Mouse (Mus musculus): Measurements from ENCODE around the gene Tmem62. TPM values are rescaled to one million over a fixed set of nuclear protein-coding genes. Genes with fewer than 3 reads are reported as not detected.

Gene Tmem62
- total and polyA plus RNA-seq, 2 experiments from 2014 or later, result 14.5 to 20.9 TPM

DNA sequence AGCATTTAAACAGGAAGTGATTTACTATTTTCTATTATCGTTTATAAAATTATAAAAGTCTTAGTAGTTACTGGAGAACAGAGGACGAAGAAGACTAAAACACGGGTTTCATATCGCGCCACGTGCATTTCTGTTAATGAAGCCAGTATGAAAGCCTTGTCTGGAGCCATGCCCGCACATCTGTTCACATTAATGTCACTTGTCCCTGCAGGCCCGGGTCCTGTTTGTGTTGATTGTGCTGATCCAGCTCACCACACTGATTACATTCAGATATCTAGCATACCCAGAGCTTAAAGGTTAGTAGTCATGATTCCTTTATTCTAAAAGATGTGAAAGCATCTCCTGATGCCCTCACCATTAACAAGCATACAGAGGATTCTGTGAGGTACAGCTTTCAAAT is 22.0 kb downstream of the Tmem62 start:
- ATAC-seq (ENCODE audit: low FRiP score), result no peak
- Histone ChIP-seq H3K9me3 (ENCODE audit: low read length) (no peaks in the 10 kb centered on the region), H3K27ac (ENCODE audit: low read depth, low read length) (no peak overlapping the region), H3K4me2 (ENCODE audit: low read depth, low read length, poor library complexity, severe bottlenecking) (no peak overlapping the region), H3K27me3 (ENCODE audit: insufficient read depth, low read length) (no peaks in the 10 kb centered on the region), H3K4me1 (ENCODE audit: insufficient read depth, low read length) (no peaks in the 10 kb centered on the region), H3K4me3 (ENCODE audit: low read depth, low read length) (no peak overlapping the region), H3K36me3 (ENCODE audit: insufficient read depth, low read length) (peaks cover 6% of the 10 kb centered on the region; the same call in 1 of the 2 replicates), H3K9ac (replicated peaks; ENCODE audit: low read length, poor library complexity, severe bottlenecking) (no peak overlapping the region)
- no peak for TF ChIP-seq CTCF (IDR thresholded peaks at IDR 0.05)
- no peak for DNase-seq (ENCODE audit: low spot score)
- WGBS, result 92% methylated on average over 8 of the region's 8 CpGs

DNA sequence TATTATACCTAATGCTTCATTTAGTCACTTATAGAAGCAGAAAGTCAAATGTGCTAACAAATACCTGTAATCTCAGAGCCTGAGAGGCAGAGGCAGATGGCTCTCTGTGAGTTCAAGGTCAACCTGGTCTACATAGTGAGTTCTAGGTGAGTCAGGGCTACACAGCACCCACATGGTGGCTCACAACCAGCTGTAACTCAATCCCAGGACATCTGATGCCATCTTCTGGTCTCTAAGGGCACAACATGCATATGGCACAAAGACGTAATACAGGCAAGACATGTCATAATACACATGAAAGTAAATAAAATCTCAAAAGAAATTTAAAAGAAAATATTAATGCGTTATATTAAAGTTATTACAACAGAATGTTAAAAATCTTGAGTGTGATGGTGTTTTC is 26.8 kb downstream of the Tmem62 start:
- no peak for DNase-seq (ENCODE audit: low spot score)
- H3K9ac ChIP-seq (replicated peaks; ENCODE audit: low read length, poor library complexity, severe bottlenecking), result no peak overlapping the region
- no peak for ATAC-seq (ENCODE audit: low FRiP score)
- H3K27ac ChIP-seq (ENCODE audit: low read depth, low read length), result no peak overlapping the region
- WGBS, result 79% methylated on average over 2 of the region's 2 CpGs
- H3K4me2 ChIP-seq (ENCODE audit: low read depth, low read length, poor library complexity, severe bottlenecking), result no peak overlapping the region
- no peaks in the 10 kb centered on the region for H3K9me3 ChIP-seq (ENCODE audit: low read length)
- no peak overlapping the region for H3K4me3 ChIP-seq (ENCODE audit: low read depth, low read length)
- H3K27me3 ChIP-seq (ENCODE audit: insufficient read depth, low read length), result no peaks in the 10 kb centered on the region
- TF ChIP-seq CTCF (IDR thresholded peaks at IDR 0.05), result peak; percentile 51
- no peaks in the 10 kb centered on the region for H3K4me1 ChIP-seq (ENCODE audit: insufficient read depth, low read length)
- H3K36me3 ChIP-seq (ENCODE audit: insufficient read depth, low read length), result peaks cover 6% of the 10 kb centered on the region; the same call in 1 of the 2 replicates

DNA sequence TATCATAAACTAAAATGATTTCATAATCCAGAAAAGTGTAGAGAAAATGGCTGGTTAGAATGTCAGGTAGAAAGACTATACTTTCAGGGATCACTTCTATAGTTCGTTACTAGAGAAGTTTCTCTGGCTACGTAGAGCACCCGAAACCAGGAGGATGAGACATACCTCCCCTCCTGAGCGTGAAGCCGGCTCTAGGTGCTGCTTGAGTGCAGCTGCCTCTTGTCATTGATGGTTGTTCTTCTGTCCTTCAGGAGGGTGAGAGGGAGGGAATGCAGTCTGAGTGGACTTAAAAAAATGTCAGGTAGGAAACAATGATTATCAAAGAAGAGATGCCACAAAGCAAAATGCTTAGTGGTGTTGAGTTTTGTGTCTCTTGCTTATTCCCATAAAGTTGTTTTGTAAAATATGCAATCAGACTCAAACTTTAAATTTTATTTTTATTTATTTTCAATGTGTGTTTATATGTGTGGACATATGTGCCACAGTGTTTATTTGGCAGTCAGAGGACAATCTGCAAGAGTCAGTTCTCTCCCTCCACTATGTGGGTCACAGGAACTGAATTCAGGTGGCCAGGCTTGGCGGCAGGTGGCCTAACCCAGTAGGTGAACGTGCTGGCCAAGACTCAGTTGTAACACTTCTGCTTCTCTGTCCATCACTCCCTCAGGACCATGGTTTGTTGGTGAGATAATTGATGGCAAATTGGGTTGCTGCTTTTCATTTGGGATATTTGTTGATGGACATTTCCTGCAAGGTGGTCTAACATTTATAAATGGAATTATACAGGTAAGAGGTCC is 27.4 kb downstream of the Tmem62 start:
- Histone ChIP-seq H3K4me1 (ENCODE audit: insufficient read depth, low read length) (peaks cover 5% of the 10 kb centered on the region; the same call in 1 of the 2 replicates), H3K4me2 (ENCODE audit: low read depth, low read length, poor library complexity, severe bottlenecking) (no peak overlapping the region), H3K9me3 (ENCODE audit: low read length) (no peaks in the 10 kb centered on the region), H3K4me3 (ENCODE audit: low read depth, low read length) (no peak overlapping the region), H3K36me3 (ENCODE audit: insufficient read depth, low read length) (peaks cover 6% of the 10 kb centered on the region; the same call in 1 of the 2 replicates), H3K9ac (replicated peaks; ENCODE audit: low read length, poor library complexity, severe bottlenecking) (no peak overlapping the region), H3K27me3 (ENCODE audit: insufficient read depth, low read length) (no peaks in the 10 kb centered on the region), H3K27ac (ENCODE audit: low read depth, low read length) (no peak overlapping the region)
- no peak for ATAC-seq (ENCODE audit: low FRiP score)
- no peak for DNase-seq (ENCODE audit: low spot score)
- TF ChIP-seq CTCF (IDR thresholded peaks at IDR 0.05), result no peak
- 82% methylated on average over 7 of the region's 7 CpGs for WGBS

DNA sequence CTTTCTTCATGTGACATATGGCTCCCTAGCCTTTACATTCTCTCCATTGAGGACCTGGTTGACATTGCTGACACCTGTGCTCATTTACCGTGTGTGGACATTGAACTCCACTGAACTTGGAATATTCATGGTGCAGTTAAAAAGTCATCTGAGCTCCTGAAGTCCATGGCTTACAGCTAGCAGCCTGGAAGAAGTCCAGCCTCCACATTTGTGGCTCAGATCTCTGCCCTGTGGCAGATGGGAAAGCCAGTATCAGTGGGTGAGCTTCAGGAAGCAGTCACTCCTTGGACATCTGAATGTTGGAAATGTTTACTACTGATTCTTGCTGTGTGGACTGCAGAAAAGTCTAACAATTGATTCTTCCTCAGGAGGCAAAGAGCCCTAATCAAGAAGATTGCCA is 30.2 kb downstream of the Tmem62 start:
- ATAC-seq (ENCODE audit: low FRiP score), result no peak
- TF ChIP-seq CTCF (IDR thresholded peaks at IDR 0.05), result no peak

DNA sequence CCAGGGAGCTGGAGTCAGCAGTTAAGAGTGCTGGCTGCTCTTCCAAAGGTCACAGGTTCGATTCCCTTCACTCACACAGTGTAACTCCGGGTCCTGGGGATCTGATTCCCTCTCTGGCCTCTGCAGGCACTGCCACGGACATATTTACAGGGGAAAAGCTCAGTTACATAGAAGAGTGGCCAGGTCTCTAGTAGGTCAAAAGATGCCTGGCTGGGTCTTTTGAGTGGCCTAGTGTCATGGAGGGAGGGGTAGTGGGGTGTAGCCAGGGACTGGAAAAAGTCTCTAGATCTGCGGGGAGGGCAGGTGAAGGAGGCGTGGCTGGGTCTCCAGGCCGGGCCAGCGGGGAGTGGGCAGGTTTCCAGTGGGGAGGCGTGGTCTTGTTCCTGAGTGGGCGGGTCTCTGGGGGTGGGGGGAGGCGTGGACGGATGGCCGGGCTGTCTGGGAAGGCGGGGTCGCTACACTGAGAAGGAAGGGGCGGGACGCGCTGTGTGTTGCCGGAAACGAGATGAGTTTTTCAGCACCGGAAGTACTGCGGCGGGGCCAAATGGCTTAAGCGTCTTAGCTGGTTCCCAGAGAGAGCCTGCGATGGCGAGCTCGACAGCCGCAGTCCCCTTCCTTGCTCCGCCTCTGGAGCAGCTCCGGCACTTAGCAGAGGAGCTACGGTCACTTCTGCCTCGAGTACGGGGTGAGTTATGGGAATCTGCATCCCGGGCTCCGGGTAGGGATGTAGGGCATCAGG is 31.3 kb downstream of the Tmem62 start, which contains the start of gene Ccndbp1:
Ccndbp1 (plus strand) TSS at position 479 of the 739 bp plus-strand sequence.
- H3K27me3 ChIP-seq (ENCODE audit: insufficient read depth, low read length), result no peaks in the 10 kb centered on the region
- no peaks in the 10 kb centered on the region for H3K9me3 ChIP-seq (ENCODE audit: low read length)
- DNase-seq (ENCODE audit: low spot score) (peak; percentile 94), ATAC-seq (ENCODE audit: low FRiP score) (peak; percentile 95)
- H3K27ac ChIP-seq (ENCODE audit: low read depth, low read length), result peak within 1 kb of the TSS; percentile 68
- peaks cover 7% of the 10 kb centered on the region; the same call in 1 of the 2 replicates for H3K4me1 ChIP-seq (ENCODE audit: insufficient read depth, low read length)
- peak within 1 kb of the TSS; percentile 64 for H3K9ac ChIP-seq (replicated peaks; ENCODE audit: low read length, poor library complexity, severe bottlenecking)
- TF ChIP-seq CTCF (IDR thresholded peaks at IDR 0.05), result no peak
- peaks cover 5% of the 10 kb centered on the region; the same call in 1 of the 2 replicates for H3K36me3 ChIP-seq (ENCODE audit: insufficient read depth, low read length)
- H3K4me3 ChIP-seq (ENCODE audit: low read depth, low read length), result peak within 1 kb of the TSS; percentile 85
- 2% methylated on average over 33 of the region's 34 CpGs for WGBS
- peak within 1 kb of the TSS; percentile 79 for H3K4me2 ChIP-seq (ENCODE audit: low read depth, low read length, poor library complexity, severe bottlenecking)

More for the DNA sequence above, 30.2 kb downstream of the Tmem62 start:
- H3K4me3 ChIP-seq (ENCODE audit: low read depth, low read length), result no peak overlapping the region
- no peak overlapping the region for H3K9ac ChIP-seq (replicated peaks; ENCODE audit: low read length, poor library complexity, severe bottlenecking)
- DNase-seq (ENCODE audit: low spot score), result no peak
- WGBS, result 88% methylated on average over 1 of the region's 1 CpGs
- no peak overlapping the region for H3K27ac ChIP-seq (ENCODE audit: low read depth, low read length)
- H3K4me1 ChIP-seq (ENCODE audit: insufficient read depth, low read length), result peaks cover 7% of the 10 kb centered on the region; the same call in 1 of the 2 replicates
- no peaks in the 10 kb centered on the region; the same call in 1 of the 2 replicates for H3K36me3 ChIP-seq (ENCODE audit: insufficient read depth, low read length)
- H3K4me2 ChIP-seq (ENCODE audit: low read depth, low read length, poor library complexity, severe bottlenecking), result no peak overlapping the region
- H3K27me3 ChIP-seq (ENCODE audit: insufficient read depth, low read length), result no peaks in the 10 kb centered on the region
- no peaks in the 10 kb centered on the region for H3K9me3 ChIP-seq (ENCODE audit: low read length)

Measured in midbrain, postnatal 0 days (tissue).